Mouse (Mus musculus): Measurements from ENCODE around the gene Tub. TPM values are rescaled to one million over a fixed set of nuclear protein-coding genes. Genes with fewer than 3 reads are reported as not detected.

Tub gene
- total RNA-seq, 2 experiments from 2014 or later, result 181 to 205 TPM

DNA sequence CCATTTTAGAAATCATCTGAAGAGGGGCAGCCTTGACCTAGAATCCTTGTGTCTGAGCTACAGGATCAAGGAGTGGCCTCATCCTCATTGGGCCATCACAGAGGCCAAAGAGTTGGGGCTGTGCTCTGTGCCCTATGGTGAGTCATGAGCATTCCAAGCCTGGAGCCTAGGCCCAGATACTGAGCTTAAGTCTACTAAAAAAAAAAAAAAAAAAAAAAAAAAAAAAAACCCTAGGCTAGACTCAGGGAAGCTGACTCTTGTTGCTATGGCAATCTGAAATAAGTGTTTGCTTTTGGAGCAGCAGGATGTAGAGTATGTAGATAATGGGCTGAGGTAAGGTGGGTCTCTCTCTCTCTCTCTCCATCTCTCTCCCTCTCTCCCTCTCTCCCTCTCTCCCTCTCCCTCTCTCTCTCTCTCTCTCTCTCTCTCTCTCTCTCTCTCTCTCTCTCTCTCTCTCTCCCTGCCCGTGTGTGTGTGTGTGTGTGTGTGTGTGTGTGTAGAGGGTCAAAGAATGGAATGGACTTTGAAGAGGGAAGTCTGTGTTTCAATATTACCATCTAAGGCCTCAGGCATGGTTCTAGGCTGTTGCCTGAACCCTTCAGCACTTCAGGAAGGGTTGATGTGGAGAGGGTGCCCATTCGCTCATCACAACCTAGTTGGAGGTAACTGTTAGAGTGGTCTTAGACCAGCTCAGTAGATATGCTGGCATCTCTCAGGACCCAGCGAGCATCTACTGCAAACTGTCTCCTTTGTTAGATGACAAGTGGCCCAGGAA lies 36.0 kb downstream of the Tub start:
- DNase-seq, result no peak

DNA sequence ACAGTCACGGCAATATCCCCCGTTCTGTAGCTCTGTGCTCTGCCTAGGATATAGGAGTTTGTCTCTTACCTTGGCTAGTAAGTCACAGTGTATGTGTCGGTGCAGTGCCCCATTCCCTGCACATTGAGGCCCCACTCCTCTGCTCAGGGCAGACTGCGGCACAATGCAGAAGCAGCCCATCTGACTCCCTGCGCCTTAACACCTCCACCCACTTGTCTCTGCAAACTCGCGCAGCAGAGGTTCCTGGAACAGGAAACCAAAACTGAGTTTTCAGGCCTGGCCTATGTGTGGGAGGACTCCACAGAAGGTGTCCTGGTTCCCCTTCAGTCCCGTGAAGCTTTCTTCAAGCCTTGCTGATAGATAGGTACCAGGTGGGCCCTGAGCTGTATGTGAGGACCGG lies 41.1 kb downstream of the Tub start:
- peak; percentile 43 to 67 for DNase-seq

DNA sequence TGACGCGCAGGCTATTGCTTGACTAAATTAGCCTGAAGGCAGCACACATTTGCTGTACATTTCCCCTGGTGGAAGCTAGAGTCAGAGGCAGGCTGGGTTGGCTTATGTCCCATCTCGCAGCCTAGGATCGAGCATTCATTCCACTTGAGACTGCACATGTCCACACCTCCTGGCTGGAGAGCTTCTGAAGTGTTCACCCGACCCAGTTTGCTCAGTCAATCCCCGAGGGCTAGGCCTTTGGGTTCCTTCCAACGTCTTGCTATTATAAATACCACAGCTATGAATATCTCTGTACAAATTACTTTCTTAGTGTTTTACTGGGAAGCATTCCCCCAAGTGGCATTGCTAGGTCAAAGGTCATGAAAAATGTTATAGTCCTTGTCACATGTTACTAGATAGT lies 43.1 kb downstream of the Tub start:
- no peak for DNase-seq

DNA sequence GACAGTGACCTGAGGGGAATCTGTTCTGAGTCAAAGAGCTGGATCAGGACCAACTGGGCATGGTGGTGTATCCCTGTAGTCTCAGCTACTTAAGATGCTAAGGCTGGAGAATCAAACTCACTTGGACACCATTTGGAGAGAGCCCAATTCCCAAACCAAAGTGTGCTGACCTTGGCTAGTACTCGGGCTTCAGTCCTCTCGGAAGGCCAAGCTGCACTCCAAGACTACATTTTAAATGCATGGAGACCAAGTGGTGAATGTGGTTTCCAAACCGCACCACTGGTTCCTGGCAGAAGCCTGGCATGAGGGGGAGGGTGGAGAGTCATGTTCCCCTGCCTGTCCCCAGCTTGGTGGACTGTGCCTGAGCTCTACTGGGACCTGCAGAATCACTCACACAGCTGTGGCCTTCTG lies 43.7 kb downstream of the Tub start:
- DNase-seq, result no peak

DNA sequence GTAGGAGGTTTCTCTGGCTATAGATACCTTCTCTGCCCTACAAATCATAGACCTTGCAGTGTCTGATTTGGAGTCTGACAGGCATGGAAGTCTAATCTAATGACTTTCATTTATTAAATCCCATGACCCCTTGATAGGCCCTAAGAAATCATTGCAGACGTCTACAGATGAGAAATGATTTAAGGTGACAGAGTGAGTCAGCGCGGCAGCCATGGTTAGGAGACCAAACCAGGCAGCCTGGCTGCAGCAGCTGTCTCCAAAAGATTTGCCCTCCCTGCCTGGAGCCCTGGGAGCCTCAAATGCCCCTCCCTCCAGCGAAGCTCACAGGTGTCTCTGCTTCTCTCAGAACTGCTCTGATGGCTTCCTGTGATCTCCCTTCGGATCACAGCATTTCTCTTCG lies 46.0 kb downstream of the Tub start:
- DNase-seq, result no peak

DNA sequence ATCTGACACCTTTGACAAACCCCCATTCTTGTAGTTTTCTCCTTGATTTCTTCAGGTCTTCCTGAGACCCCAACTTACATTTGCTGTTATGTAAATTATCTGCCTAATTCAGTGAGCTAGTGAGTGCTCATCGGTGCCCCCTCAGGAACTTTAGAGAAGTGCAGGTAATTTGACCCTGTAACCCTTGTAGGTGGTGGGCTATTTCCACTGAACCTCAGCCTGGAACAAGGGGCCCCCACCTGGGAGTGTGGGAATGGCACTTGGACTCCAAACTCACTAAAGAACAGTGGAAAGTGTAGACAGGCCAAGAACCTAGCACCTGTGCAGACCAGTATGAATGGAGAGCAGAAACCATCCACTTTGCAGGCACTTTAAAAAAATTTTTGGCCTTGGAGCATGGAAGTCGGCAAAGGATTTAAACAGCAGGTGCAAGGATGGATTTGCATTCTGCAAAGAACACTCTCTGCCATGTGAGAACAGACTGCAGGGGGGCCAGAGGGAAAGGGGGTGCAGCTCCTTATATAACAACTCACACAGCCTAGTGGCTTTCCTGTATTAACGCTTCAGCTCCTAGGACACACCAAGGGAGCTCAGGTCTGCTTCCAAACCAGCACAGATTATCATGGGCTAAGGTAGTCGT lies 50.3 kb downstream of the Tub start:
- peak; percentile 40 to 49 for DNase-seq

DNA sequence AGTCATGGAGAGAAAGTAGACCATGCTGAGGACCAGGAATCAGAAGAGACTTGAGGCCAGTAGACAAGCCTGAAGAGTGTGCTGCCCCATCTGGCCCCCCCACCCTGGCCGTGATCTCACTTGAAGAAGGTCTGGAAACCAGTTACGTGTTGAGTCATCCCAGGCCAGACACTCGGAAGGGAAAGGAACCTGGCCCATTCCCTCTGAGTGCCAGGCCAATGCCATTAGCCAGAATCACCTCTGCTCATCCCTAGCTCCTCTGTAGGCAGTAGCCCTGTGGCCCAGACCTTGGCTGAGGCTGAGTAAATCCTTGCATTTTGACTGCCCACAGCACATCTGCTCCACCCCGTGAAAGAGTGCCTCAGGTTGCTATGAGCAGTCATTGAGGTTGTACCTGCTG lies 51.8 kb downstream of the Tub start:
- DNase-seq, result no peak

DNA sequence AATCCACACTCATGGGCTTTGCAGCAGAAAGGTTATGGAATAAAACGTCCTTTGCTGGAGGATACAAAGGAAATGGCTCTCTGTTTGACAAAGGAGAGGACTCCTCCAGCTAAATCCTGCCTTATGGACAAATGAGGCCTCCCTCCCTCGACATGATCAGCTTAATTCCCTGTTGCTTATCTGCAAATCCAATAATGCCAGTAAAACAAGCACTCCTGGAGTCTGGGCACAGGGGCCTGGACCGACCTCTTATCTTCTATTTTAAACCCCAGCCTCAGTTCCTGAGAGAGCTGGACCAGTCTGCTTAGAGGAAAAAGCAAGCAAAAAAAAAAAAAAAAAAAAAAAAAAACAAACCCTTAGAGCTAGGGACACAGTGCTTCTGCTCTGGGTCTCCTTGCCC lies 53.5 kb downstream of the Tub start:
- no peak for DNase-seq

DNA sequence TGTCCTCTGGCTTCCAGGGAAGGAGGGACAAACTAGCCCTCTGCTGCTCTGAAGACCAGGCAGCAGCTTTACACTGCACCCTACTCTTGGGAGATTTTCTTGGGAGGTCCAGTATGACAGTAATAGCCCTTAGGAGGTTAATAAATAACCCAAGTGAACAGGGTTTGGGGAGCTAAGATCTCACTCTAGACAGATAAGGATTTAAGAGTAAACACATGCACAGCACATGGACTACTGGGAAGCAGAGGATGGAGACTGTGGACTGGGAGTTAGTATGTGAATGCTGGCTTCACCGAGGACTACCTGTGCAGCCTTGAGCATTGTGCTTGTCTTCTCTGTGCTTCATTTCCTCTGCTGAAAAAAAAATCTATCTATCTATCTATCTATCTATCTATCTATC lies 59.1 kb downstream of the Tub start:
- no peak for DNase-seq

DNA sequence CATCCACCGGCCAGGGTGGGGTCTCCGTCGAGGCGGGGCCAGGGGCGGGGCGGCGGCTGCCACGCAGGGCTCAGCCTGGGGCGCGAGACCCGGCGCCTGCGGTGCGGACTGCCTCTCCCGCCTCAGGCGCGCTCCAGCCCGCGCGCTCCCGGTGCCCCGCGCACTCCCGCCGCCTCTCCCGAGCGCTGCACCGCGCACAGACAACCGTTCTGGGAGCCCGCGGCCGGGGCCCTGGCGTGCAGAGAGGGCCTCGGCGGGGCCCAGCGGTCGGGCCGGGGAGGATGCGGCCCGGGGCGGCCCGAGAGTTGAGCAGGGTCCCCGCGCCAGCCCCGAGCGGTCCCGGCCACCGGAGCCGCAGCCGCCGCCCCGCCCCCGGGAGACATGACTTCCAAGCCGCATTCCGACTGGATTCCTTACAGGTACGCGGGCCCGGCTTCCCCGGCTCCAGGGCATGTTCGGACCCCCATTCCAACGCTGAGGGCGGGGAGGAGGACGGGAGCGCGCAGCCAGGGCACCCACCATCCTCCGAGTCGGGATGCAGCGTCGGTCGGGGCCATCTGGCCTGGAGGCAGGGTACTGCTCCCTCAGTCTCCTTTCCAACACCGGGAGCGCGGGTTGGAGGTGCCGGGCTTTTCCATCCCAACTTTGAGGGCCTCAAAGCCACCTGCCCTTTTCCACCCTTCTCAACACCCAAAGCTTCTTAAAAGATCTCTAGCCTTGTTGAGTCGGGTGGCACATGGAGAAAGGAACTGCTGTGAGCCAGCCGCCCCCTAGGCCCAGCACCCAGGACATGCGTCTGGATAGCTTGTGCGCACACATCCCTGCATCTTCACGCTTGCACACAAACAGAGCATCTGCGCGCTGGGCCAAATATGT lies 60.8 kb downstream of the Tub start:
- DNase-seq, result peak; percentile 62 to 65

DNA sequence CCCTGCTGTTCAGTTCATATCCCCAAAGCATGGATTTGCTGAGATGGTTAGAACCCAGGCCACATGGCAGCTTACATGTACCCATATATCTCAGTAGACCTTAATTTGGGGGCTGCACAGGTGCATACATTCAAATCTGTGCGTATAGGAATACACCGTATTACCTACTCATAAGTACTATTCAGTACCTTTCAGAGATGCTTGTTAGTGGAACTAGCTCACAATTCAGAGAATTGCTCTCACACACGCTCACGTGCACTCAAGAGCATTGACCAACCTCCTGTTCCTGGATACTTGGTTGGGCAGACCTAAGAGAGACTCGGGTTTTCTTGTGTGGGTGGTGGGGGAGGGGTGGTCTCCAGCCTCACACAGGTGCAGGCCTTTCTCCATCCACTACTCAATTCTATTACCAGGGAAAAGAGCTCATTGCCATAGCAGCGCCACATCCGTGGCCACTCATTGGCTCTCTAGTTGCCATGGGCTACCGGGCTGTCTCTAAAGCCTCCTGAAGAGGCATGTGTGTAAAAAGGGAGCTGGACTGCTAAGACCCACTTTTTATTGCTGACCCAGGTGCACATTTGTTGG lies 61.5 kb downstream of the Tub start:
- peak; percentile 66 to 71 for DNase-seq

DNA sequence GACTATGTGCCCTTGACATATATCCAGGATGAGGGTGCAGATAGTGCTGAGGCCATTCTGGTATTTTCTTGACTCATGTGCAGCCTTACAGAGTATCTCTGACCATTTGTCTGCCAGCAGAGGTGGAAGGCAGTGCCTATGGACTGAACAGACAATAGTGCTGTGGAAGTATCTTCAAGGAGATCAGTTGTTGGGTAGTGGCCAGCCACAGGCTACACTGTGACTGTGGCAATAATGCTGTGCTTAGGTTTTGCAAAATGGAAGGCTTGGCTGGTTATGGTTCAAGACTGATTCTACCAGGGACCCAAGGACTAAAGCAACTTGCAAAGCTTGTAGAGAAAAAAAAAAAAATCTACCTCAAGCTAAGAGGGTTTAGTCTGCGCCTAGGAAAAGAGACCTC lies 62.4 kb downstream of the Tub start:
- no peak for DNase-seq

DNA sequence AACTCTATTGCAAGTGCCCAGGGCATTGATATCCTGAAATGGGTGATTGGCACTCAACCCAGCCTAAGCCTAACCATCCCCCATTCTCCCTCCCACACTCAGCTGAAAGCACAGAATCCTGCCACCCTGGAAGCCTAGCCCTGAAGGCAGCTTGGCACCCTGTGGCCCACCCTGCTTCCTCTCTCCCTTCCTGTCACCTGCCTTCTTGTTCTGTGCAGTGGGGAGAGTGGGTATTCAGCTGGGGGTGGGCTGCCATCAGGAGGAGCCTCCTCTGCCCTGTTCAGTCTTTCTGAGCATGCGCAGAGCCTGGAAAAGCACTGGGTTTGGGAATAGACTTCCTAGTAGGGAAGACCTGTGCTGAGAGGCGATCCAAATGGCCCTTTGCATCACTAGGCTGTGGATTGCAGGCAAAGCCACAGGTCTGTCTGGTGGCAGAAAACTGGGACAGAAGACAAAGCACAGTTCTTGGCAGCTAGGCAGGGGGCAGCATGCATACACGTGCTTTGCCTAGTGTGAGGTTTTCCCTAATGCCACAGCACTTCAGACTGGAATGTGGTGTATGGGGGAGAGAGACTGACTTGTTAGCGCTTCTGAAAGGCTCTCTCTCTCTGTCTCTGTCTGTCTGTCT lies 63.0 kb downstream of the Tub start:
- DNase-seq, result peak; percentile 66 to 67

DNA sequence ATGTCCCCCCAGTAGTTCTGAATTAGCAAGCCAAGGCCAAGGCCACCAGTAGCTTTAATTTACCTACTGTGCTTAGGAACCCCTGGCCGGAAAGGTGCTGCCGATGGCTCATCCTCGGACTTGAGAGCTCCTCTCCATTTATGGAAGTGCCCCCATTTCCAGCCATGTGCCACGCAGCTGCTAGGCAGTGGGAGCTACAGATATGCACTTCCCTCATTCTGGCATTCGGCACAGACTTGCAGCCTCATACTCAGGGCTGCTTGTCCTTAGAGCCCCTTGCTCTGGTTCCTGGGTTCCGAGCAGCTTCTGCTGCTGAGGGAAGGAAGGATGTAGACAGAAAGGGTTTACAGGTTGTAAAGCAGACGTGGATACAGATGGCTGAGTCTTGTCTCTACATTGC lies 64.7 kb downstream of the Tub start:
- DNase-seq, result no peak

DNA sequence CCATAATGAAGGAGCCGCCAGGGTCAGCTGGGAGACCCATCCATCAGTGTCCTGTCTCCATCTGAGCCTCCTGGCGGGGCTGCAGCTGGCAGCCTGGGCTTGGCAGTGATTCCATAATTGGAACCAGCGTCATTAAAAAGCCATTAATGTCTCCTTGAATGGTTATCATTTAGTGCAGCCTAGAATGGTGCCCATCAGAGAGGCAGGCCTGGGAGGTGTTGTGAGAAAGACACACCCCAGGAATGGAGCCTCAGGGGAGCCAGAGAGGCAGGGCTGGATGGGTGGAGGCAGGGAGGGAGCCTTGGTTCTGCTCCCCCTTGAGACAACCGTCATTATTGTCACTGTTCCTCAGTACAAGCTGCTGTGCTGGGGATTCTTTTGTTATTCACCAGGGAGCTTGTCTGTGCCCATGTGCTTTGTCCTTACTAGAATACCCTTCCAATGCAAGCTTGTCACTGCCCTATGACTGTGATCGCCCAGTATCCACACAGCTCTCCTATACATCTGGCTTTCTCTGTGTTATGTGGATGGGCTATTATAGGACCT lies 66.3 kb downstream of the Tub start:
- DNase-seq, result no peak

DNA sequence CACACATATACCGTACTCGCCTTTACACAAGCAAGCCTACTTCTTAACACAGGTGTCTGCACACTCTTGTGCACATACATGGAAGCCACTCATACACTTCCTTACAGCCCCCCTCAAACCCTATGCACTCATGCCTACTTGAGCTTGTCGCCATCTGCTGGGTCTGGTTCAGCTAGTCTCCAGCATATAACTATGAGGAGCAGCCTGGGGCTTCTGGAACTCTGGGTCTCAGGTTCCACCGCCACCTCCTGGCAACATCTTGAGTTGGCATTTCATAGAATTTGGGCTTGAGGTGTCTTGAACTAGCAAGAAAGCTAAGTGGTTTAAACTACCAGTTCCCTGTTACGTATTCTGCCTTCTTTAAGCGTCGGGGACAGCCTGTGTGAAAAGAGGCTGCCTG lies 69.1 kb downstream of the Tub start:
- DNase-seq, result no peak

DNA sequence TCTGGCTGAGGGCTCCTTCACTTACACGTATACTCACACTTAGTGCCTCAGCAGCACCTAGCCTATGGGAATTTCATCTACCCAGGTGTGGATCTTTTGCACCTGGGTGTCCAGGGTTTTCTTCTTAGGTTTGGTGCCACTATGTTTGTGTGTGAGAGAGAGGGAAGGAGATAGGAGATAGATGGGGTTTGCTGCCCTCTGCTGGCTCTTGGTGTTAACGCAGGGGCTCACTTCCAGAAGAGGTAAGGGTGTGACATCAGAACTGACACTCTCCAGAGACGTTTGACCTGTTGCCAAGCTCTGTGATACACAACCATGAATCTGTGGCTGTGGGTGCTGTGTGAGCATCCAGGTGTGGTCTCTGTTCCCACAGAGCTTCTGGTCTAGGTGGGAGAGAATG lies 71.3 kb downstream of the Tub start:
- DNase-seq, result peak in 1 of 2 experiments; percentile 66

DNA sequence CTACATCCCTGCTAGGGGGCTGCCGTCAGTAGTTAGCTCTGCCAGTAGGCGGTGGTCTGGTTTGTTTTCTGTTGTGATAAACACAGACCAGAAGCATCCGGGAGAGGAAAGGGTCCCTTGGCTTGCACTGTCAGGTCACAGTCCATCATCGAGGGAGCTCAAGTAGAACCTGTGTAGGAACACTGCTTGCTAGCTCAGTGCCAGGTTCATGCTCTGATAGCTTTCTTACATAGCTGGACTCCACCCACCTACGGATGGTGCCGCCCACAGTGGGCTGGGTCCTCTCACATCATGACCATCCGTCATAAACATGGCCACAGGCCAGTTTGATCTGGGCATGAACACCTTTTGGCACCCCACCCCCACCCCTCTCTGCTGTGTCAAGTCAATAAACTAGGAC lies 75.6 kb downstream of the Tub start:
- no peak for DNase-seq

DNA sequence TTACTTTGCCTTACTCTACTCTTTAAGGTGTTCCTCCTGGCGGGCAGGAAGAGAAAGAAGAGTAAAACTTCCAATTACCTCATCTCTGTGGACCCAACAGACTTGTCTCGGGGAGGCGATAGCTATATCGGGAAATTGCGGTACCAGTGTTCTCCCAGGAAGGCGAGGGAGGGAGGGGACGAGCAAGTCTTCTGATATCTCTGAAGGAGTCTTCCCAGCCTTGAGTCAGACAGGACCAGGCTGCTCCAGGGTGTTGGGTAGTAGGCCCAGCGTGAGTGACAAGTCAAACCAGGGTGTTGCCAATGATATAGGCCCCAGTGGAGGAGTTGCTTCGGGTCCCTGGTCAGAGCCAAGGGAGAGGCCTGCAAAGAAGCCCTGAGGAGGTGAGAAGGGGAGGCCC lies 76.8 kb downstream of the Tub start:
- no peak for DNase-seq

DNA sequence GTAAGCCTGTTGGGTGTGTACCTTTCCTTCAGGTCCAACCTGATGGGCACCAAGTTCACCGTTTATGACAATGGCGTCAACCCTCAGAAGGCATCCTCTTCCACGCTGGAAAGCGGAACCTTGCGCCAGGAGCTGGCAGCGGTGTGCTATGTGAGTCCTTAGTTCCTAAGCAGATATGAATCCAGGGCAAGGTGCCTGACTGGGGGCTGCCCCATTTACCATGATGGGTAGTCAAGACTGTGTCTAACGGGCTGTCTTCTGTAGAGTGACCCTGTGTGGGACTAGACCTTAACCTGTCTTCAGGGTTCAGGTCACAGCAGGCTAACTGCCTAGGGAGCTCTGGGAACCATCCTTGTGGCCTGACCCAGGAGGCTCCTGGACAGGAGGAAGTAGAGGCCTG lies 77.6 kb downstream of the Tub start:
- DNase-seq, result no peak

DNA sequence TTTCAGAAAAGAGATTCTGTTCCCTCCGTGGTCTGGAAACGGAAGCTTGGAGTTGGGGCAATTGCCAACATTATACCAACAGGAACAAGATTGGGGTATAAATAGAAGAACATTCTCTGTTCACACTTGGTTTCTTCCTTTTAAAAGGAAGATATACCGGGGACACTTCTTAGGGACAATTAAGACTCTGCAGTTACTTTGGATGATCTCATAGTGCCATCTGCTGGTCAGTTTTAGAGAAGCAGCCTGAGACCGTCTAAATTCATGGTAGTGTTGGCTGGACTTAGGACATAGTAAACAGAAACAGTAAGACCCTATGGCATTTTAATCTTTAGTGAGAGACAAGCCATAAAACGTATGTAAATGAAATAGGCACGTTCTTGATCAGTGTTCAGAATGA lies 78.1 kb downstream of the Tub start:
- peak in 1 of 2 experiments; percentile 56 for DNase-seq

DNA sequence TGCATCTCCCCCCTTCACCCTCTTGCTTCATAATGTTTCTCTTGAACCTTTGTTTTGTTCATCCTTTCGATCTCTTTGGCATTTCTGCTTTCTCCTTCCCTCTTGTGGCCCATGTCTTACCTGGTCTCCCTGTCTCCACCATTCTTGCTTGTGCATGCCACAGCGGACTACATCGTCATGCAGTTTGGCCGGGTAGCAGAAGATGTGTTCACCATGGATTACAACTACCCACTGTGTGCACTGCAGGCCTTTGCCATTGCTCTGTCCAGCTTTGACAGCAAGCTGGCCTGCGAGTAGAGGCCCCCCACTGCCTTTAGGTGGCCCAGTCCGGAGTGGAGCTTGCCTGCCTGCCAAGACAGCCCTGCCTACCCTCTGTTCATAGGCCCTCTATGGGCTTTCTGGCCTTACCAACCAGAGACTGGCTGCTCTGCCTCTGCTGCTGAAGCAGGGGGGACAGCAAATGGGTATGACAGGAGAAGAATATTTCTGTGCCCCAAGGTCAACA lies 79.9 kb downstream of the Tub start:
- no peak for DNase-seq
